Mouse (Mus musculus) liver, embryonic 11.5 days (tissue): ENCODE results near the gene Gm48552. TPM values are rescaled to one million over a fixed set of nuclear protein-coding genes. Genes with fewer than 3 reads are reported as not detected.

ENCODE experiments used
- ATAC-seq: fragments of 200-750 bp; cut with Nextera tagmentation; replicated peaks from 2 replicates; pipeline ENCODE4 v1.8.0; 2017; ENCODE audit warnings: moderate number of reproducible peaks, mild to moderate bottlenecking, moderate TSS enrichment, moderate library complexity; ENCODE audit not compliant: low FRiP score
- DNase-seq: peaks from one replicate; pipeline ENCODE4 v3.0.0-alpha.2; 2017; ENCODE audit warnings: low spot score
- H3K27ac ChIP-seq: fragments of 300-500 bp; sonication (generic); 2 replicates; pipeline ENCODE4 v1.5.1; 2014; ENCODE audit warnings: mild to moderate bottlenecking, low read depth, low read length, control low read depth
- H3K27me3 ChIP-seq: fragments of 300-500 bp; sonication (generic); replicated peaks from 2 replicates; pipeline ENCODE4 v1.6.1; 2014; ENCODE audit warnings: low read length, mixed read lengths; ENCODE audit not compliant: control insufficient read depth, insufficient read depth
- H3K36me3 ChIP-seq: fragments of 300-500 bp; sonication (generic); 2 replicates; pipeline ENCODE4 v1.6.1; 2014; ENCODE audit warnings: mild to moderate bottlenecking, low read length, moderate library complexity, mixed read lengths; ENCODE audit not compliant: control insufficient read depth, insufficient read depth
- H3K4me1 ChIP-seq: fragments of 300-500 bp; sonication (generic); replicated peaks from 2 replicates; pipeline ENCODE4 v1.6.1; 2014; ENCODE audit warnings: low read length, mixed read lengths; ENCODE audit not compliant: control insufficient read depth, insufficient read depth
- H3K4me2 ChIP-seq: fragments of 300-500 bp; sonication (generic); 2 replicates; pipeline ENCODE4 v1.6.1; 2014; ENCODE audit warnings: mild to moderate bottlenecking, control low read depth, moderate library complexity
- H3K4me3 ChIP-seq: fragments of 300-500 bp; sonication (generic); 2 replicates; pipeline ENCODE4 v1.5.1; 2014; ENCODE audit warnings: low read depth, low read length, control low read depth
- H3K9ac ChIP-seq: fragments of 300-500 bp; sonication (generic); 2 replicates; pipeline ENCODE4 v1.6.1; 2014; ENCODE audit warnings: low read depth, low read length, control low read depth
- H3K9me3 ChIP-seq: fragments of 300-500 bp; sonication (generic); 2 replicates; pipeline ENCODE4 v1.6.1; 2016; ENCODE audit warnings: low read length, inconsistent platforms, mixed read lengths; ENCODE audit not compliant: control insufficient read depth
- WGBS: fragments of 180-500 bp; shearing (Covaris S2); extraction: QIAGEN DNeasy Blood & Tissue Kit; methylation state at CpG from one replicate; pipeline ENCODE4 v1.1.7; 2014; 5-methylcytosine and 5-hydroxymethylcytosine counted together
- polyA plus RNA-seq: library from polyadenylated mRNA; unstranded; fragments of >200 nt; fragmentation: Nextera tagmentation; extraction: Ambion mirVana; gene quantifications from 2 replicates; pipeline ENCODE4 v1.2.1, GENCODE M21; 2014

Gm48552 gene
- polyA plus RNA-seq, 1 experiment from 2014 or later = 0.67 TPM

- Histone ChIP-seq H3K36me3 (no peaks in the 10 kb centered on the region; the same call in 1 of the 2 replicates), H3K4me3 (peak overlapping the region; percentile 29)
Observed at GRCm38 (mm10) chr10:81410350-81410749, 21.5 kb downstream of the Gm48552 start.

DNA sequence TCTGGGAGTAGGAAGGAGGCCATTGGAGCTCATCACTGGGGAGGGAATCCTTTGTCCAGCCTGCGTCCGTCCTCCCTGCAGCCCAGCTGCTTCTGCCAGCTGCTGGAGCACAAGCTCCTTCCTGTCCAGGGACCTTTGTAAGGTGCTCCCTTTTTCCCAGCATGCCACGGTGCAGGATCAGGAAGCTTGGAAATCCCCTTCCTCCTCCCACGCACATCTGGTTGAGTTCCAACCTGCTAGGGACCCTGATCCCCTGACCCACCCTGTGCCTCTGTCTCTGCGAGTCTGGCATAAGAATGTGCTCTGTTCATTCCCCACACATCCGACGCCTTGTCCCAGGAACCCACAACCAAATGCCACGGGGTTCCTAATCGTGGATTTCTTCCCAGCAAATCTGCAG is 22.2 kb downstream of the Gm48552 start:
- WGBS = 72% methylated on average over 9 of the region's 9 CpGs
- peaks cover 92% of the 10 kb centered on the region for H3K4me1 ChIP-seq
- no peak for DNase-seq
- peaks cover 24% of the 10 kb centered on the region for H3K27me3 ChIP-seq
- no peaks in the 10 kb centered on the region; the same call in 1 of the 2 replicates for H3K36me3 ChIP-seq
- H3K4me3 ChIP-seq = peak overlapping the region; percentile 29; the same call in 1 of the 2 replicates
- no peaks in the 10 kb centered on the region for H3K9me3 ChIP-seq
- no peak for ATAC-seq
- H3K27ac ChIP-seq = peak overlapping the region; percentile 62
- no peak overlapping the region for H3K9ac ChIP-seq
- peak overlapping the region; percentile 48 for H3K4me2 ChIP-seq

More at GRCm38 (mm10) chr10:81410350-81410749, 21.5 kb downstream of the Gm48552 start:
- Histone ChIP-seq H3K27me3 (peaks cover 24% of the 10 kb centered on the region), H3K4me2 (peak overlapping the region; percentile 48), H3K9me3 (no peaks in the 10 kb centered on the region), H3K27ac (peak overlapping the region; percentile 75; the same call in 1 of the 2 replicates), H3K4me1 (peaks cover 95% of the 10 kb centered on the region), H3K9ac (no peak overlapping the region)
- no peak for ATAC-seq
- DNase-seq = no peak
- 29% methylated on average over 4 of the region's 4 CpGs for WGBS

DNA sequence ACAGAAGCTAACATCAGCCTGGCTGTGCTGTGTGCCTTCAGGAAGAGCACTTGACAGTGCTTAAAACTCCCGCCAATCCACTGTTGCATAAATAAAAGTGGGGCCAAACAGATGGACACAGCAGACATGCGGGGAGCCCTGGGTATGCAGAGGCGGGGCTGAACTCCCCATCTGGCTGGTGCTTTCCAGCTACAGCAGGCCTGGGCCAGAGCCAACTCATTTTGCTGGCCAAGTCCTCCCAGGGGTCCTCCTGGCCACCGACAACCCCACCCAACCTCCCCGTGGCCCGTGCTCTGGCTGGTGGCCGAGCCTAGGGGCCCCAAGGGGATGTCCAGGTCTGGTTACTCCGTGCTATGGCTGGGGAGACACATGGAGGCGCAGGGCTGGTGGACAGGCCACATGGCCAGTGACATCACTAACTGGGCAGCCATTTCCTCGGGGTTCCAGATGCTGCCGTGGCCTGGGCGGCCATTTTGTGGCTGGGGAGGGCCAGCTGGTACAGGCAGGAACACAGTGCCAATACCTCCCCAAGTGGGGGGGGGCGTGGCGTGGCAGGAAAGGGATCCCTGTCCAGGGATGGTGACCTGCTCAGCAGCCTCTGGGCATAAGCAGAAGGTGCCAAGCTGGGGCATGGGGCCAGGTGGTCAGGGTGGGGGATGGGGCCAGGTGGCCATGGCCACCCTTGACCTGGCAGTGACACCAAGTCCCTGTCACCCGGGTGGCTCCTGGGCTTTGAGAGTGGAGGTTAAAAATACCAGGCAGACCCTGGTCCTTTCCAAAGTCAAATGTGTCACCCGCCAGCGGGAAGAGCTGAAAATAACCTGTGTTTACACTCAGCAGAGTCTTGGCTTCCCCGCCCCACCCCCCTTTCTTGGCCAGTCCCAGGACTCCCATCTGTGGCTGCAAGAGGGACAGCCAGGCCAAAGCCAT is 22.9 kb downstream of the Gm48552 start:
- 75% methylated on average over 18 of the region's 18 CpGs for WGBS
- no peak overlapping the region for H3K4me2 ChIP-seq
- peak overlapping the region; percentile 62 for H3K27ac ChIP-seq

GRCm38 (mm10) chr10:81412586-81413309 is 23.9 kb downstream of the Gm48552 start:
- no peak overlapping the region for H3K9ac ChIP-seq
- no peak overlapping the region for H3K4me3 ChIP-seq

More for the DNA sequence above, 22.9 kb downstream of the Gm48552 start:
- Histone ChIP-seq H3K4me1 (peaks cover 89% of the 10 kb centered on the region), H3K36me3 (no peaks in the 10 kb centered on the region; the same call in 1 of the 2 replicates), H3K9ac (no peak overlapping the region), H3K4me3 (no peak overlapping the region), H3K9me3 (no peaks in the 10 kb centered on the region), H3K27me3 (peaks cover 17% of the 10 kb centered on the region)
- DNase-seq (no peak), ATAC-seq (no peak)

DNA sequence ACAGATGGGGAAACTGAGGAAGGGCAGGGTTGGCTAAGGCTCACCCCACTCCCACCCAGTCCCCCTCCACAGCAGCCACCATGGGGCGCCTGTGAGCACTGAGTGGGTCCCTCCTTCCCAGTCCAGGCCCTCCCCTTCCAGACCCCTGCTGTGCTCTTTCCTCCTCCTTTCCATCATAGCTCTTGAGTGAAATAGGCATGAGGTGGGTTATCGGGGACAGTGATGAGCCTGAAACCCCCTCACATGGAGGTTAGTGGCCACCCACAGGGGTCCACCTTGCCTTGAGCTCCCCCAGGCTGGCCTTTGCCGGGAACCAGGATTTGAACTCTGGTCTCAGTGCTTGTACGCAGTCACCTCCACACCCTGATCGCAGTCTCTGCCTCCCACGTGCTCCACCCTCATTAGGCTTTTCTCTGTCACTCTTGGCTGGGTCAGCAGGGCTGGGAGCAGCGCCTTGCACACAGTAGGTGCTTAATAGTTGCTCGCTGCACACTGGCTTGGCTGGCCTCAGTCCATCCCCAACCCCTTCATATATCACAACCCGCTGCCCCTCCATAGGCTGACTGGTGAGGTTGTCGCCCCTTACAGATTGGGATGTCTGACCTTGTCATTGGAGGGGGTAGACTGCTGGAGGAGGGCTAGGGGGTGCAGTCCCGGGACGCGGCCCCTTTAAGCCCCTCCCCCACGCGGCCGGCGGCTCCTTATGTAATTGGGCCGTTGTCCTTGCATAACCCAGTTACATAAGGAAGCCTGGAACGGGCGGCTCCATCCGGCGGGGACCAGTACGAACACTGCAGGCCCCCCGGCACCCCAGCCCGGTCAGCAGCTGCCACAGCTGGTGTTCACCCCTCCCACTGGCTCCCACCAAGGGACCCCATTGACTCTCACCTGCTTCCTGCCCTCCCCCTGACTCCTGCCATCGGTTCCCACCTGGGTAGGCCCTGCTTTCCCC is 24.8 kb downstream of the Gm48552 start:
- Histone ChIP-seq H3K4me1 (peaks cover 83% of the 10 kb centered on the region), H3K4me3 (0 out of 2 replicates have a peak overlapping the region, but pooled peaks have one; percentile 12), H3K4me2 (peak overlapping the region; percentile 52), H3K36me3 (no peaks in the 10 kb centered on the region), H3K9me3 (no peaks in the 10 kb centered on the region), H3K9ac (peak overlapping the region; percentile 46; the same call in 1 of the 2 replicates), H3K27ac (peak overlapping the region; percentile 55), H3K27me3 (no peaks in the 10 kb centered on the region; the same call in none of the 2 replicates)
- DNase-seq (no peak), ATAC-seq (no peak)
- 28% methylated on average over 26 of the region's 26 CpGs for WGBS

More at GRCm38 (mm10) chr10:81412586-81413309, 23.9 kb downstream of the Gm48552 start:
- Histone ChIP-seq H3K27ac (peak overlapping the region; percentile 25; the same call in 1 of the 2 replicates), H3K4me2 (no peak overlapping the region), H3K27me3 (peaks cover 8% of the 10 kb centered on the region), H3K4me1 (peaks cover 89% of the 10 kb centered on the region), H3K9me3 (no peaks in the 10 kb centered on the region), H3K36me3 (no peaks in the 10 kb centered on the region; the same call in 1 of the 2 replicates)
- ATAC-seq = no peak
- no peak for DNase-seq
- WGBS = 70% methylated on average over 16 of the region's 16 CpGs

DNA sequence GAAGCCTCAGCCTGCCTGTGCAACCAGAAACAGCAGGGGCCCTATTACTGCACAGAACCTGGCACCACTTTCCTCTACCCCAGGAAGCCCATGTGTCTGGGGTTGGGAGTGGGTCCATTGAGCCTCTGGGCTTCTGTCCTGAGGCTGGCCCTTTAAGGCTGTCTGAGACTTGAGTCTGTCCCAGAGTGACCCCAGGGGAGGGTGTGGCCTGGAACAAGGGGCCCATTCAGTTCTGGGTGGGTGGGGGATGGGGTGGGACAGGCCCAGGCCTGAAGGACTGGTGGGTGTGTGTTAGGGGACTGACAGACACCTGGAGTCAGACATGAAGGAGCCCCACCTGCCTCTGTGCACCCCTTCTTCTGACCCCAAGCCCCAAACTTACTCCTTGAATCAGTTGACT is 25.9 kb downstream of the Gm48552 start:
- Histone ChIP-seq H3K36me3 (no peaks in the 10 kb centered on the region), H3K4me1 (peaks cover 78% of the 10 kb centered on the region), H3K9ac (no peak overlapping the region), H3K27ac (0 out of 2 replicates have a peak overlapping the region, but pooled peaks have one; percentile 55), H3K4me3 (no peak overlapping the region), H3K27me3 (no peaks in the 10 kb centered on the region; the same call in 1 of the 2 replicates), H3K9me3 (no peaks in the 10 kb centered on the region), H3K4me2 (no peak overlapping the region)
- DNase-seq = no peak
- no peak for ATAC-seq

DNA sequence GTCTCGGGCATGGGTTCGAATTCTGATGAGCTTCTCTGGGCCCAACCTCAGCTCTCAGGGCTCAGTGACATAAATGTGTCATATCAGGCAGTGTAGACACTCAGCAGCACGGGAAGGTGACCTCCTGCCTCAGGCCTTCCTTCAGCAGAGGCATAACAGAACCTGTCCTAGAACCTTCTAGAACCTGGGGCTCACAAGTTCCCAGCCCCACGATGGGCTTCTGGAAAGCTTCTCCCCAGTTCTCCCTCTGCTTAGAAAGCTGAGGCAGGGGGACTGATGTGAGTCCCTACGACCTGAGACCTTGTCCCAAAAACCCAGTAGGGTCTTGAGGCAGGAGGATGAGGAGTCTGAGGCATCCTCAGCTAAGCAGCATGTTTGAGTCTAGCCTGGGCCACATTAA is 26.3 kb downstream of the Gm48552 start:
- H3K9ac ChIP-seq = no peak overlapping the region
- no peak overlapping the region for H3K4me2 ChIP-seq
- no peak for ATAC-seq
- H3K4me1 ChIP-seq = peaks cover 73% of the 10 kb centered on the region
- 76% methylated on average over 5 of the region's 5 CpGs for WGBS
- no peaks in the 10 kb centered on the region for H3K36me3 ChIP-seq
- H3K9me3 ChIP-seq = no peaks in the 10 kb centered on the region
- no peak for DNase-seq
- no peak overlapping the region for H3K27ac ChIP-seq
- no peak overlapping the region for H3K4me3 ChIP-seq
- no peaks in the 10 kb centered on the region; the same call in 1 of the 2 replicates for H3K27me3 ChIP-seq
